Mouse (Mus musculus): ENCODE results near the gene Tmem14a.
A peak's percentile ranks its signal among the peaks of the same experiment; 100 is the strongest.
"Not testable (repeated sequence)": the region's sequence is repeated elsewhere in the genome, so short reads cannot be mapped to it uniquely, and the experiment has no call there.

Gene Tmem14a

DNA sequence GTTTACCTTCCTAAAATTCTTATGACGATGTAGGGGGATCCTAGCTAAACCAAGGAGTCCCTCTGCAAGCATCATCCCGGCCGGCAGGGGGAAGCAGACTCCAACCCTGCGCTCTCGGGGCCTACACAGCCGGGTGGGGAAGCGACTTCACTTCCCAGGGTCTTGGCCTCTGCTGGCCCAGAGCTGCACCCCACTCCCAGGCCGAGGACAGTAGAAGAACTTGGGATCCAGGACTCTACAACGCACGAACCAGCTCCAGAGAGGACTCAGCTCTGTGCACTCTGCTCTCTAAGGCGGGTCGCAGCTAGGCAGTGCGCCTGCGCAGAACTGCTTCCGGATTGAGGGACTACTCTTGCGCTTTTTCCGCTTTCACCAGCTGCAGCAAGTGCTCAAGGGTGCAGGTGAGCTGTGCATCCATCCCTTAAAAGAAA lies at the start of gene Tmem14a:
TSS of gene Tmem14a (plus strand) at position 87 of the 431 bp plus-strand sequence.
- peak; percentile 84 for DNase-seq

DNA sequence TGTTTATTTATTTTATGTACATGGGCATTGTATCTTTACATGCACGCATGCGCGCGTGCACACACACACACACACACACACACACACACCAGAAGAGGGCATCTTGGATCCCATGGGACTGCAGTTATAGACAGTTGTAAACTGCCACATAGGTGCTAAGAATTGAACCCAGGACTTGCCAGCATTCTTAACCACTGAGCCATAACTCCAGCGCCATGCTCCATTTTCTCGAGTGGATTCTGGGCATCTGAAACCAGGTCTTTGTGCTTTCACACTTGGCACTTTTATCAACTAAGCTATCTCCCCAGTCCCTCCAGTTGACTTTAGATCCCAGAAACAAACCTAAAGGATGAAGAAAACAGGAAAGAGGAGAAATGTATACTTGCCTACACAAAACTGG lies 33.2 kb upstream of the Tmem14a start:
- no peak for DNase-seq

DNA sequence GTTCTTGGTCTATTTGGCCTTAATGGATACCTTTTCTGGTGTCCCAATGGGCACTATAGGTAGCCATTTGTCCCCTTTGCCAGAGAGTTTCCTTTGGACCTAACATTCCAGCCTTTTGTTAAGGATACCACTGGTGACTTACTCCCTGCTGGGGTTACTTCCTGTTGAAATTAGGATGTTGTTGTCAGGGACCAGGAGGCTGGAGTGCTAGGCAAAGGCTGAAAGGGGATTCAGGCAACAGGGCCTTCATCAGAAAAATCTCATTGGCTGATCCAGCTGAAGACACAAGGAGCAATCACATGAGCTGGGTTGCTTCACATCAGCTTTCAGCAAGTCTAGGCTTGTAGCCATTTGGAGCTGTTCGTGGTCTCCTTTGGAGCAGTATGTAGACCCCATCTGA lies 12.1 kb upstream of the Tmem14a start:
- no peak for DNase-seq

DNA sequence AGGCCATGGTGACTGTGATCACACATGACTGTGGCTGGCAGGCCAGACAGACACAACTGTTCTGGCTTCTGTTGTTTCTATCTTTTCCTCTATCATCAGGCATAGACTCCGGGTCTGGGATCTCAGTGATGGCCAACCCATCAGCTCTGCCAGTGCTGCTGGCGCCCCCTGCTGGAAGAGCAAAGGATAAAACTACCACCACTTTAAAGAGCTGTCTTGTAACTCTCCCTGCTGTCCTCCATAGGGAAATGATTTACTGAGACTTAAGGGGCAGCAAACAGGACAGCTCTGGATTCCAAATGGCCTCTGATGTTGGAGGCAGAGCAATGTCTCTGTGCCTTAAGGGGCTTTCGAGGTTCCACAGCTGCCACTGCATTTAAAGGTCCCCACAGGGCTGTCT lies 4.8 kb upstream of the Tmem14a start:
- not testable (repeated sequence) for DNase-seq

DNA sequence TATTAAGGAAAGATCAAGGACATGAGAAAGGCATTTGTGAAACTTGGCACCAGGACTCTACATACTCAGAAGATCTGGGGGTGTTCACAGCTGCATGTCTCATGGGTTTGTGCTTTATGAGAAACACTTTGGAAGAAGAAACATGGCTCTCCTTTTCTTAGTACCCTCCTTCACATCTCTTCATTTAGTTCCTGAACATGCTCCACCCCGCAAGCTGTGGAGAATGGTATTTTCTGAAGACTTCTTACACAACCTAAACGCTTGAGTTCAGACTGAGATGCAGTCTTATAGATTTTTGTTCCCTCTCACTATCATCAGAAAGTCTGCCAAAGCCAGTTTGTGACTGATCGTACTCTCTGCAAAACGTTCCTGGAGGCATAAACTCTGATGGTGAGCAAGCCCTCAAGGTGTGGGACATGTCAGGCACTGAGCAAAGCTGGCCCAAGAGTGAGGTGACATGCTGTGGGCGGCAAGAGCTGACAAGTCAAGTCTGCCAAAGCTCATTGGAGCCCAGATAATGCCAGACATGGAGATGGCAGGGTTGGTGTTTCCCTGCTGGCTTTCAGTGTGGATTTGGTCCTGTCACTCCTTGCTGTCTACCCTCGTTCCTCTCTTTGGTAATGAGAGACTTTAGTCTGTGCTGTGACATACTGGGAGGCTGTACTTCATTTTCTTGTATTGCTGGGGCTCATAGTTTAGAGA lies 4.2 kb upstream of the Tmem14a start:
- not testable (repeated sequence) for DNase-seq

DNA sequence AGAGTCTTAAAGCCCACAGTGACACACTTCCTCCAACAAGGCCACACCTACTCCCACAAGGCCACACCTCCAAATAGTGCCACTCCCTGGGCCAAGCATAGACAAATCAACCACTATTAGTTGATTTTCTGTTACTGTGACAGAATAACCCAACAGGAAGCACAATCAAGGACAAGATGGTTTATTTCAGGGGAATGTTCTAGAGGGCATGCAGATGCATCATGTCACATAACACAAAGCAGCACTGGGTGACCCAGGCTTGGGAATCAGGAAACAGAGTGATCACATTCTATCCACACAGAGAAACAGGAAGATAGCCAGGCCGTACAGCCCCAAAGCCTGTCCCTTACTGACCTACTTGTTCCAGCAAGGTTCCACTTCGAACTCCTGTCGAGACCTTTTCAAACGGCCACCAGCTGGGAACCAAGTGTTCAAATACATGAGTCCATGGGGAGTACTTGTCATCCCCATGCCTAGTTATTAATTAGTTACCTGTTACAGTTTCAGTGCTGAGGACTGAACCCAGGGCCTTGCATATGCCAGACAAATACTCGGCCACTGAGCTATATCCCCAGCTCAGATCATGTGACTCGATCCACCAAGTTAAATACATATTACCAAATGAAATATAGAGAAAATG lies 9.5 kb downstream of the Tmem14a start:
- no peak for DNase-seq

DNA sequence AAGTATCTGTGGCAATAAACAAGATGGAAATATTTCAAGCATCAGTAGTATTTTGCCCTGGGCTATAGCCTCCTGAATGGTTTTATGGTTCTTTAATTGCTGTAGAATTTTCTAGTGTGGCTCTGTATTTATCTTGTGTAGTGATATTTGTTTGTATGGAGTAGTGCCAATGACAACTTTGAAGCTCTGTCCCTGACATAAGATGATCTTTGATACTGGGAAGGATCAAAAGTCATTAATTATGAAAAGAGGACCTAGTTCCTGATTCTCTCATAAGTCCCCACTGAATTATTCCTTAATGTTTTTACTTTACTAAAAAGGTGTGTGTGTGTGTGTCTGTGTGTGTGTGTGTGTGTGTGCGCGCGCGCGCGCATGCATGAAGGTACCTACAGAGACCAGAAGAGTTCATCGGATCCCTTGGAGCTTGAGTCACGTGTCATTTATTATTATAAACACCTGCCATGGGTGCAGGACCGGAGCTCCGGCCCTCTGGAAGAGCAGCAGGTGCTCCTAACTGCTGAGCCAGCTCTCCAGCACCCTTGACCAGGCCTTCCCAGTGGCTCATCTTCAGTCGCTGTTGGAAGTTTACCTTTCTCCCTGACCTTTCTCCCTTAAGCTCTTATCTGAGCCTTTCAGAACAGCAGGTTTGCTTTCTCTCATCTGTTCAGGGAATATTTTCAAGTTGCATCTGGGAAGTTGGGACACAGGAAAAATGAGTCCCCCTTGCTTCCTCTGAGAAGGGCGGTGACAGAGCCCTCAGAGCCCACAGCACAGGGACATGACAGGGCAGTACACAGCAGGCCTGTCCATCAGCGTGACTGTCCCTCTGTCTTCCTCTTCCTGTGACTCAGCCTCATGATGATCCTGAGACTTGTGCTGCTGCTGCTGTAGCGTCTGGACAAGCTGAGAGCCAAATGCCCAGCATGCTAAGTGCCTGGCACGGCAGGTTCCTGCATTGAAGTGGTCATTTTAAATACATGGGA lies 10.7 kb downstream of the Tmem14a start:
- not testable (repeated sequence) for DNase-seq

DNA sequence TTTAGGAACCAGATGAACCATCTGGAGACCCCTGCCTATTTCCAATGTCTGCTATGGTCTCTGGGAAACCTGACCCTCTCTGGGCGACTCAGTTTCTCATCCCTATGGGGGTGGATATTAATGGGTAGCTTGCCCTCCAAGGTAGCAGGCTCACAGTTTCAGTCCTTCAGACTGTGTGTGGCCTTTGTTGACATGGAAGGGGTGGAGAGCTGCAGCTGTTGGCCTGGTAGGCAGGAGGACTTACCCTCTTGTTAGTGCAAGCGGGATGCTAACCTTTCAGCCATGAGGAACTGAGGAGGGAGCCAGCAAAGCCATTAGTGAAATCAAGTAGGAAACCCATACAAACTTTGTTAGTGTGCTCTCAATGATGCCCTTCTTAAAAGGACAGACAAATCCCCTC lies 12.0 kb downstream of the Tmem14a start:
- no peak for DNase-seq

DNA sequence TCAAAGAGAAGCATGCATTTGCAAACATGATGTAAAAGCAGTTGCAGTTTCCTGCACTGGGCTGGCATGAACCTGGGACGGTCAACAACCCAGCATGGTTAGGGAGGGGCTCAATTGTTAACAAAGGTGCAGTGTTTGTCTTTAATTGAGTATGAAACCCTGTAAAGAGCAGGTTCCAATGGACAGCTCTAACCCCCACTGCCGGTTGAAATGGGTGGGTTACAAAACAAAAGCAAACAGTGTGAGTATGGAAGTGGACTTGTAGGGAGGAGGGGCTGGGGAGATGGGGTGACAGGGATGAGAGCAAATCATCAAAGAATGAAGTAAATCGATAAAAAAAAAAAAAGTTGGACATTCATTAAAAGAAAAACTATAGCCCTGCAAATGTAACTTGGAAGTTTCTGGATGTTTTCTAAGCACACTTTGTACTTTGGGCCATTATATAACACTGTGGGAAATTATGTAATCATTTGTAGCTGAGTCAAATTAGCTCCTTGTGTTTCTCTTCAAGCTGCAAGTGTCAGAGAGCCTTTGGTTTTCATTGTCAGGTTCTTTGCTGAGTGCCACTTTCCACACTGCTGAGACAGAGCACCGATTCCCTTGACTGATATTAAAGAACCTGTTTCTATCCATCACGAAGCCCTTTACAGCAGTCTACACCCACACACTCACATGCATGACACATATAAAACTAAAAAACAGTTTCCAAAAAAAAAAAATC lies 13.5 kb downstream of the Tmem14a start:
- DNase-seq, result no peak

DNA sequence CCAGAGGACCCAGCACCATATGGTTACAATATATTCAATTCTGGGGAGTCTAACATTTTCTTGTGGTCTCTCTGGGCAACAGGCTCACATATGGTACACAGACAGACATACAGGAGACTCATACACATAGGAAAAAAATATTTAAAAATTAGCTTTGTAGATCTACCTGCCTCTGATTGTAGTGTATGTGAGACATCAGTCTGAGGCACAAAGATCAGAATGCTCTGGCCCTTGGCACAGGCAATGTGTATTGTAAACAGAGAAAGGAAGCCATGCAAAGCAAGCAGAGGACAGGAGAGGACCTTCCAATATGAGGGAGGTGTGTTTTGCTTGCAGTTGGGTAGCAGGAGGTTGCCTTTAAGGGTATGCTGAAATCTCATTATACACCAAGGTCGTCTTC lies 14.1 kb downstream of the Tmem14a start:
- no peak for DNase-seq

DNA sequence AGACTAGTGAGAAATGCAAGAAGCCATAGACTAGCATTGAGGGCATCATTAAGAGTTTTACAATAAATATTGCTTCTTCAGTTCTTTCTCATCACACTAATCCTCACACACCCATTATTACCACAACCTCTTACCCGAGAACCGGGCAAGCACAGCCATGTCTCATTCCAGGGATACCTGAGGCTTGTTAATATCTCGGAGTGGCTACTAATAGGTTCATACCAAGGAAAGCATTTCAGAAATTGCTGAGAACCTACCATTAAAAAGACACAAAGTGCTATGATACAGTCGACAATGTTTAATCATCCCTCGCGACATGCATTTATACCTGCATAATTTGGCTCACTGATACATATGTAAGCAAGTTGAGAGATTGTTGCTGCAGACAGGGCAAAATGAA lies 17.0 kb downstream of the Tmem14a start:
- DNase-seq, result no peak

DNA sequence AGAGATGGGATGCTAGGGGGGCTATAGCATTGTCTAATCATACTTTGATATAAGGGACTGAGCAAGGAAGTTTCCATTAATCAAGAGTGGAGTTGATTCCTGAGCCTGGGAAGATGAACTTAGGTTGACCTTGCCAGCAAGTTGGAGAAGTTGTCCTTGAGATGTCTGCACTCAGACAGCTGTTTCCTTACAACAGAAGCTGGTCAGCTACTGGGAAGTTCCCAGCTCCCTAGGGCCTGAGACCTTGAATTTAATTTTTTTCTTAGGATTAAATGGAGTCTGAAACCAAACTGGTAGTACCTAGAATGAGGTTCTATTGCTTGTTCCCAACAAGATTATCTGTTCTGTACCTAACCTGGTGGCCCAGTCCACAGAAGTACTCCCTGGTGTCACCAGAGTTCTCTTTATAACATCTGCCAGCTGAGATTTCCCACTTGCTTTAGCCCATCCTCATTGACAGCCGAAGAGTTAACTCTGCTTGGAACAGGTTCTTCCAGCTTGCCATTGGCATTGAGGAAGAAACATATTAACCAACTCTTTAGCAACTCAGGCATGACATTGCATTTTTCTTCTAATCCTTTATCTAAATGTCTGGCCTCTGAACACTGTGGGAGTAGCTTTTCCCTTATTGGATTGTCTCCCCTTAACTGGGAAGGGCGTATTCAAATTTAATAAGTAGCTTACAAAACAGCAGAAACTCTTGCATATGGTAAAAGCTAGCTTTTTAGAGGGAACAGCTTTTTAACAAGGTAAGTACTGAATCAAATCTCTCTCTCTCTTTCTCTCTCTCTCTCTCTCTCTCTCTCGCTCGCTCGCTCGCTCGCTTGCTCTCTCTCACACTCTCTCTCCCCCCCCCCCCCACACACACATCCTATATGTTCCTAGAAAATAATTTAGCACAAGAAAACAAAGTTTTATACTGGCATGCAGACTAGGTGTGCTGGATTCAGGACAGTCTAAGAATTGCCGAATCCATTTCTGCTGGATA lies 21.8 kb downstream of the Tmem14a start, which contains the start of gene Gsta3:
TSS of gene Gsta3 (plus strand) at position 679 of the 988 bp plus-strand sequence.
- DNase-seq, result no peak

DNA sequence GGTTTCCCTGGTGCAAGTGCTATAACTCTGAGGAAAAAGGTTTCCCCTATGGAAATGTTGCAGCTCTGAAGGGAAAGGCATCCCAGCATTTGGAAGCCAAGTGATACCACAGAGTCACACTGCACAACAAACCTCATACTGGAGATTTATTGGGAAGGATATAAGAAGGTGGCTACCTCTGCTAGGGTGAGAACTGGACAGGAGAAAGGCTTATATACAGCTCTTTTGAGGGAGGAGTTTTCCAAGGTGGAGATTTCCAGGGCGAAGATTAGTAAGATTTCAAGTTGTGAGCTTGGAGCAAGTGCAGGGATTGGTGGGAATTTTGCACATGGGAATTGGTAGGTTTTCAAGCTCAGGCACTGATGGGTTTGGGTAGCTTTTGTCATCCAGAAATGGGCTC lies 22.7 kb downstream of the Tmem14a start:
- DNase-seq, result no peak

DNA sequence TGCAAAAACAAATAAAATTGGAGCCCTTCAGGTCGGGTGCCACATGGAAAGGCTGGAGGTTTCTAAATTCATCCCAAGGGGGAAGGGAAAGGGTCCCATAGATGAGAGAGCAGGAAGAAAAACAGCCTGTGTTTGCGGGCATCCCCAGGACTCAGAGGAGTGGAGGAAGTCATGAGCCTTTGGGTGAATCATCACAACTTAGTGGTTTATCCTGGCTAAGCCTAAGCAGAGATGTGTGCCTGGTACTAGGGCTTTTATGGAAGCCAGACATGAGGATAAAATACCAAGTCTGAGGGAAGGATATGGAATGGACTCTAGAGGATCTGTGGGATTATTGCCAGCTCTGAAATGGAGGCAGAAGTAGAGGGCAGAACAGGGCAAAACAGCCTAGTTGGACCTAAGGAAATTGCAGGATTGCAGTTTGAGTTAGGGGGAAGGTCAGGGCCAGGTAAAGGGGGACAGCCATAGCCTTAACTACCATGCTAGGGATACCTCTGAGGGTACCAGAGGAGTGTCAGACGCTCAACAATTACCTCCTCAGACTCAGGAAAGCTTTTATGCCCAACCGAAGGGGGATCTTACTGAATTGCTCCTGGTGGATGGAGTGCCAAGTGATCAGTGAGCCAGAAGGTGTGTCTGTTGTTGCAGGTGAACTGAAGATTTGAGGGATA lies 26.1 kb downstream of the Tmem14a start:
- DNase-seq, result no peak

DNA sequence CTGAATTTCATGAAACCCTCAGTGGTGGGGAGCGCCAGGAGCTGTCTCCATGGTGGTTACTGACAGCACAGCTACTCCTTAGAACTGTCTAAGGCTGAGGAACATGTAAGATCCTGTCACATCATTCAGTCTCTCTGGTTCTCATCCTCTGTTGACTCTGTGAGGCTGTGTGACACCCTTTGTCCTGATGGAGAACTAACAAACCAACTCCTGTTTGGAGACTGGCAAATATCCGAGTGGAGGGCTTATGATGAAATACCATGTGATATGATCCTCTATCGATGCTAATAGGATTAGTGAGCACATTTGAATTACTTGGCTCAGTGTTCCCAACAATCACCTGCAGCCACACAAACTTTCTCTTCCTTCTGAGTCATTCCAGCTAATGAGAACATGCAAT lies 27.8 kb downstream of the Tmem14a start:
- no peak for DNase-seq

DNA sequence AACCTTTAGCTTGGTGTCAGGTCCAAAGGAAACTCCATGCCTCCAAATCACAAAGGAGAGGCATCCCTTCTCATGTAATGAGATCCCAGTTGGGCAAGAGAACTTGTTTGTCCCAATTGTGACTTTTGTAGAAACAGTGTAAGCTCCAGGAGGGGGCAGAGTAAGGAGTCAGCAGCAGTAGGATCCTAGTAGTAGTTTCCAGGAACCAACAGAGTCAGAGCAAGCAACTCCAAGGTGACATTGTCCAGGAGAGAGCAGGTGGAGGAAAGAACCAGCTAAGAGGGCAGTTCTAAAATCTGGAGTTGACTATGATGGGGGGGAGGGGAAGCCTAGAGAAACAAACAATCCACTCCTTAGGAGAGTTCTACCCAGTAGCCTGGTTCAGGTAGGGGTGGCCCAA lies 29.5 kb downstream of the Tmem14a start:
- DNase-seq, result no peak

DNA sequence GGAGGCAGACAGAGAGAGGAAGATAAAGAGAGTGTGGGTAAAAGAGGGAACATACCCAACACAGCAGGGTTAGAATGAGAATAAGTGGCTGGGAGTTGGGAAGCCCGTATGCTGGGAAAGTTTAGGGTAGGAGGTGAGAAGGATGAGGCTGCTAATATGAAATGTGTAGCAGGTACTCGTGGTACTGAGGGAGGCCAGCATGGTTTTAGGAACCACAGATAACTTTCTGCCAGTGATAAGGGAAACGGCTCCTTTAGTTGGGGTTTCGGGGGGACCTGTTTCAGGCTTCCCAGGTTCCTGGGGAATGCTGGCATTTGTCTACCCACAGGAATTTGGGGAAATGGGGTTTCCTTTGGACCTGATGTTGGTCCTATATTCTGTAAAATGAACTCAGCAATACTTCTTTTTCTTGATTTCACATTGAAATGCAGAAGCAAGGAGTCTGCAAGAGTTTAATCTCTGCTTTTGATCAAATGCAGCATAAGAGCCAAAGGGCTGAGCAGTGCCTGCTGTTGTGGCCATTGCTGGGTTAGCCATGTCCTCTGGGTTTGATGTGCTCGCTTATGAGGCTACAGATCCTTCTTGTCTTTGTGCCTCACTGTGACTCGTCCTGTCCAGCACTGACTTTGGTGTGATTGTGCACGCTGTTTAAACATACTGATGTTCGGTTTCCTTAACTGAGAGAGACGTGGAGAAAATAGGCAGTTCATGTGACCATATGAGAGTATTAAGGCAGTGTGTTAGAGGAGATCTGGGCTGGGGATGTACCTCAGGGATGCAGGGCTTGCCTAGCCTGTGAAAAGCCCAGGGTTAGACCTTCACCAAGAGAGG lies 30.4 kb downstream of the Tmem14a start:
- no peak for DNase-seq

DNA sequence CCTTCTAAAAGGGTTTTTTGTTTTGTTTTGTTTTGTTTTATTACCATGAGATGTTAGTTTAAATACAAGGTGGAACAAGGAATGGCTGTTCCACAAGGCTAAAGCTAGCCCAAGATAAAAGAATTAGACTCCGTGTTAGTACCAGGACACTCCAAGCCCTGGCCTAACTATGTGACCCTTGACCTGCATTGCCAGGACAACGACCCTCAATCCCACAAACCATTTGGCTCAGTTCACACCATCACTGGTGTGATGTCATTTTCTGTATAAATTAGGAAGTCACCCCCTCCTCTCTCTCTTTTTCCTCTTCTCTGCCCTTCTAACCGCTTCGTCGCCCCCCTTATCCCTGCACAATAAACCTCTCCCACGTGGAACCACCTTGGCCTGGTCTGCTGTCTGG lies 33.3 kb downstream of the Tmem14a start:
- DNase-seq, result no peak

DNA sequence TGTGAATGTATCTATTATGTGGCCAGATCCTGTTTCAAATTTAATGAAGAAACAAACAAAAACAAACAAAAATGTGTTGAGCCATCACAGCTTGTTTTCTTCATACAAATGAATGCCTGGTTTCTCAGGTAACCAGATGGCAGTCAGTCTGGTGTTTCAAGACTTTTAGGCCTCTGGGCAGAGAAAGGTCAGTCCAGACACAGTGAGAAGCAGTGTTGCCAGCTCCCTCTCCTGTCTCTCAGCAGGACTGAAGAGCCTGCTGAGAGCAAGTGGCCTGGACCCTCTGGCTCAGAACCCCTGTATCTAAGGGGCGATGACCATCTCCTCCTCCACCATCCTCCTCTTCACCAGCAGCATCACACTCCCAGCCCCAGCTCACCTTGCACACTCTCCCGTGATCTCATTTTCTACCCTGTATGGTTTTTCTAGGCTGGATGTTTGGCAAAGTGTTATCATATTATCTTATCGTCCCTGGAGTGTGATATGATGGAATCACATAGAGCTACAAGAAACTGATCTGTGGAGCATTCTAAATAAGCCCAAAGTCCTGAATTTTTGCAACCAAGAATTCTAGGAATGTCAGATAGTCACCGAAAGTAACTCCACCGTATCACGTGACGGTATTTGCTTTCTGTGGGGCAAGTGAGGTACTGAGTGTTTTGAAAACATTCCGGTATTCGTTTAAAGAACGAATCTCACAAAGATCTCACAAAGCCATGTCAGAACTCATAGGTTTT lies 34.4 kb downstream of the Tmem14a start:
- no peak for DNase-seq

Data from cerebellum, adult 11 months (tissue).